Mouse (Mus musculus) olfactory bulb, adult 2 months (tissue): ENCODE results near the gene Prg4.

Source experiments
- CTCF ChIP-seq: fragments of 200-500 bp; IDR thresholded peaks from 2 replicates; pipeline ENCODE4 v1.5.1; 2012; ENCODE audit warnings: low read depth, mild to moderate bottlenecking, low read length, moderate library complexity; ENCODE audit not compliant: insufficient read depth
- POLR2A ChIP-seq: fragments of 200-500 bp; IDR thresholded peaks from 2 replicates; pipeline ENCODE4 v1.6.1; 2012; ENCODE audit warnings: mild to moderate bottlenecking, low read depth, low read length, moderate library complexity; ENCODE audit not compliant: insufficient read depth

DNA sequence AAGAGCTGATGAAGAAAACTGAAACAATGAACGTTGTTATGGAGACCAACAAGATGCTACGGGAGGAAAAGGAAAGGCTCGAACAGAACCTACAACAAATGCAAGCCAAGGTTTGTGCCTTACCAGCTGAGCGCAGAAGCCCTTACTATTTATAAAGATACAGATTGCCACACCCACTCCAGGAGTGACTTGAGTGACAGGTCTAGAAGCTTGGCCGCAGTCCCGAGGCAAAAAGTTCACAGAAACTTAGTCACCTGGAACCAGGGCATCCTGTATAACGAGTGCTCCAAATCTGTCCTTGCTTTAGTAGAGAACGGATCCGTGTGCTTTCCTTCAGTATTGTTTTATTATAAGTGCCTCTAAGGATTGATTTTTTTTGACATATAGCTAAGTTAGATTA, 40.3 kb downstream of the Prg4 start:
- no peak for TF ChIP-seq POLR2A
- TF ChIP-seq CTCF: no peak
